Mouse (Mus musculus) ES-E14 (cell line): ENCODE measurements around the gene Il12a. TPM values are rescaled to one million over a fixed set of nuclear protein-coding genes. Genes with fewer than 3 reads are reported as not detected.
A peak's percentile ranks its signal among the peaks of the same experiment; 100 is the strongest.
"Not testable (repeated sequence)": the region's sequence is repeated elsewhere in the genome, so short reads cannot be mapped to it uniquely, and the experiment has no call there.

Experiments
- DNase-seq: peaks from one replicate; pipeline ENCODE4 v3.0.0-alpha.2; 2013; ENCODE audit warnings: low read depth, low spot score
- H3K27ac ChIP-seq: 2 replicates; pipeline ENCODE4 v1.5.1; 2012; ENCODE audit warnings: low read depth, mild to moderate bottlenecking, low read length, moderate library complexity, mixed read lengths; ENCODE audit not compliant: poor library complexity, insufficient read depth, severe bottlenecking
- H3K36me3 ChIP-seq: 2 replicates; pipeline ENCODE4 v1.6.1; 2012; ENCODE audit warnings: mild to moderate bottlenecking, low read length, moderate library complexity, mixed read lengths; ENCODE audit not compliant: control insufficient read depth, poor library complexity, insufficient read depth, severe bottlenecking
- H3K4me1 ChIP-seq, 2 experiments: fragments of 150-350 bp in 1 of 2; sonication (generic) in 1 of 2; 2 replicates each; pipeline ENCODE4 v1.6.1; 2012; ENCODE audit warnings: low read length in 2 of 2, mild to moderate bottlenecking in 1 of 2, mixed read lengths in 1 of 2; ENCODE audit not compliant: control insufficient read depth in 2 of 2, insufficient read depth in 2 of 2, poor library complexity in 1 of 2
- H3K4me3 ChIP-seq, 2 experiments: fragments of 150-350 bp in 1 of 2; sonication (generic) in 1 of 2; 2 replicates each; pipeline ENCODE4 v1.5.1; 2012; ENCODE audit warnings: low read length in 2 of 2, low read depth in 1 of 2, mild to moderate bottlenecking in 1 of 2, mixed read lengths in 1 of 2; ENCODE audit not compliant: insufficient read depth in 1 of 2, poor library complexity in 1 of 2, severe bottlenecking in 1 of 2
- H3K9ac ChIP-seq: 2 replicates; pipeline ENCODE4 v1.6.1; 2012; ENCODE audit warnings: low read depth, mild to moderate bottlenecking, low read length, mixed read lengths; ENCODE audit not compliant: poor library complexity, insufficient read depth, severe bottlenecking
- H3K9me3 ChIP-seq: fragments of 150-350 bp; sonication (generic); 2 replicates; pipeline ENCODE4 v1.6.1; 2012; ENCODE audit warnings: low read depth, mild to moderate bottlenecking, low read length; ENCODE audit not compliant: control insufficient read depth, insufficient read depth
- CHD2 ChIP-seq: IDR thresholded peaks from 2 replicates; pipeline ENCODE4 v1.6.1; 2014; ENCODE audit warnings: mild to moderate bottlenecking, low read depth, low read length, inconsistent platforms
- HCFC1 ChIP-seq: IDR thresholded peaks from 2 replicates; pipeline ENCODE4 v1.6.1; 2012; ENCODE audit warnings: low read length, inconsistent platforms, borderline replicate concordance; ENCODE audit not compliant: insufficient read depth
- MAFK ChIP-seq: IDR thresholded peaks from 2 replicates; pipeline ENCODE4 v1.6.1; 2014; ENCODE audit warnings: mild to moderate bottlenecking, low read depth, low read length, inconsistent platforms; ENCODE audit not compliant: insufficient read depth
- ZC3H11A ChIP-seq: IDR thresholded peaks from 2 replicates; pipeline ENCODE4 v1.6.1; 2012; ENCODE audit warnings: low read depth, mild to moderate bottlenecking, inconsistent platforms, low read length, borderline replicate concordance
- ZNF384 ChIP-seq: IDR thresholded peaks from 2 replicates; pipeline ENCODE4 v1.6.1; 2012; ENCODE audit warnings: low read depth, low read length, inconsistent platforms
- in situ Hi-C, 2 experiments: fragments of 600-800 bp; cut with MboI; formaldehyde crosslinking; loops; one replicate each; pipeline ENCODE4 v1.15.1; 2025; ENCODE audit warnings: low sequenced_read_pairs in 2 of 2, inconsistent platforms in 1 of 2; ENCODE audit not compliant: unreplicated experiment in 2 of 2
- total RNA-seq: library from RNA; depleted of rRNA; stranded (reverse); fragments of 300-350 nt; gene quantifications from 2 replicates; pipeline ENCODE4 v1.2.3, GENCODE M21; 2012; rRNA removed

Gene Il12a
- total RNA-seq, 1 experiment = not detected

DNA sequence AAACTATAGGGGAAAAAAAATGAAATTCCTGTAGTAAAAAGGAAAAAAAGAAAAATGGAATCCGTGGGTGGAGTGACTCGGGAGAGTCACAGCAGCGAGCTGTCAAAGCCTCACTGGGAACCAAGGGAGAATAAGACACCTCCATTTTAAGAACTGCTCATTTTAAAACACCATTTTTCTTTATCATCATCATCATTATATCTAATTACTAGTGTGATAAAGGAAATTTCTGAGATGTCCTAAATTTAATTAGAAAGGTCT lies 53.0 kb downstream of the Il12a start:
- no peaks in the 10 kb centered on the region for H3K4me1 ChIP-seq
- H3K27ac ChIP-seq = no peak overlapping the region
- H3K4me3 ChIP-seq = no peak overlapping the region
- peaks cover 3% of the 10 kb centered on the region for H3K9me3 ChIP-seq
- DNase-seq = no peak
- no peaks in the 10 kb centered on the region for H3K36me3 ChIP-seq
- in situ Hi-C loops = no loop called here
- no peak overlapping the region for H3K9ac ChIP-seq
- TF ChIP-seq ZC3H11A = no peak
- no peak for TF ChIP-seq HCFC1
- no peak for TF ChIP-seq MAFK
- TF ChIP-seq CHD2 = no peak
- no peak for TF ChIP-seq ZNF384

DNA sequence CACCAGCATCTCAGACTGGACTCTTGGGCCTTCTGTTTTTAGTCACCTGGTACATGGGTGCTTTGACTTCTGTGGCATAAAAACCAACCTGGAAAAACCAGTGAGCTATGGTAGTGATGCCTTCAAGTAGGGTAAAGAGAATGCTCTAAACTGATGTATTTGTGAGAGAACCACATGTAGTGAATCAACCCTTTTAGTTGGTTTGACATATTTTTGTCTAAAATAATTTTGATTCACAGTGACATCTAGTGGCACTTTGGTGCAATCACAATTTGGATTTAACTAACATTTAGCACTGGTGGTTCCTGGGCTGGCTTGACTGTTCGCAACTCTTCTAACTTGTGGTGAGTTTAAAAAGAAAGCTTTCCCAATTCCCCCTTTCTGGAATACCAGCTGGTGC lies 53.7 kb downstream of the Il12a start:
- in situ Hi-C loops = no loop called here
- TF ChIP-seq ZC3H11A (no peak), ZNF384 (no peak), HCFC1 (no peak), MAFK (no peak), CHD2 (no peak)
- no peak for DNase-seq
- H3K4me1 ChIP-seq = no peaks in the 10 kb centered on the region
- H3K36me3 ChIP-seq = no peaks in the 10 kb centered on the region
- H3K9ac ChIP-seq = no peak overlapping the region
- no peak overlapping the region for H3K27ac ChIP-seq
- H3K9me3 ChIP-seq = peaks cover 3% of the 10 kb centered on the region
- no peak overlapping the region for H3K4me3 ChIP-seq

DNA sequence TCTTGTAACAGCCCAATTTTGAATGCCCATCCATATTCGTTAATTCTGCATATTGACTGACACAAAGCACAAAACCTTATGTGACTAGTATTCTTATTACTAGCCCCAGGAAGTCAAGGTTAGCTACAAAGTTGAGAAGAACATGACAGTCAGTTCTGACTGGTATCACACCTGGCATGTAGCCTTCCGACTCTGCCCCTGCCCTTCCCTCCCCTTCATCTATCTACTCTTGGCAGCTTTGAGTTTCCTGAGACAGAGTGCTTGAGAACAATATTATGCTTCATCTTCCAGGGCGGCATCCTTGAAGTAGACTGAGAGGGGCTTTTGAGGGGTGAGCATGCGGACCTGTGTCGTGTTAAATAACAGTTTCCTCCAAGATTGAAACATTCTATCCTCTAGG lies 54.6 kb downstream of the Il12a start:
- H3K4me1 ChIP-seq = no peaks in the 10 kb centered on the region
- H3K27ac ChIP-seq = no peak overlapping the region
- no peaks in the 10 kb centered on the region for H3K36me3 ChIP-seq
- no peak for DNase-seq
- no peak overlapping the region for H3K9ac ChIP-seq
- TF ChIP-seq HCFC1 (no peak), MAFK (no peak), ZC3H11A (no peak)
- H3K9me3 ChIP-seq = peaks cover 2% of the 10 kb centered on the region
- no peak overlapping the region for H3K4me3 ChIP-seq
- in situ Hi-C loops = no loop called here

DNA sequence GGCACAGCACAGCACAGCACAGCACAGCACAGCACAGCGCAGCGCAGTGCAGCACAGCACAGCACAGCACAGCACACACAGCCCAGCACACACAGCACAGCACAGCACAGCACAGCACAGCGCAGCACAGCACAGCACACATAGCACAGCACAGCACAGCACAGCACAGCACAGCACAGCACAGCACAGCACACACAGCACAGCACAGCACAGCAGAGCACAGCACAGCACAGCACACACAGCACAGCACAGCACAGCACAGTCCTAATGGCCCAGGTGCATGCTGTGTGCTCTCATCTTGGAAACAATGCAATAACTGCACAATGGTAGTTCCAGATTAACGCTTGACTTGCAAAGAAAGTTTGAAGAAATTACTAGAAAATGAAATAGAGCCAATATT lies 55.8 kb downstream of the Il12a start:
- H3K27ac ChIP-seq = 0 out of 2 replicates have a peak overlapping the region, but pooled peaks have one; percentile 22
- H3K9me3 ChIP-seq, H3K4me3 ChIP-seq, H3K4me1 ChIP-seq, DNase-seq, H3K9ac ChIP-seq, H3K36me3 ChIP-seq, in situ Hi-C loops: not testable (repeated sequence)

Other genes with a start within 250 kb of the Il12a start
- gene 1110032F04Rik, start 178.9 kb downstream of the Il12a start, total RNA-seq = 0.98 and 1.7 TPM in 2 replicates